Mouse (Mus musculus) cerebellum, adult 2 months (tissue): ENCODE results near the gene Xkr7.

Experiments
- CTCF ChIP-seq: fragments of 200-500 bp; IDR thresholded peaks from 2 replicates; pipeline ENCODE4 v1.5.1; 2011; ENCODE audit warnings: low read depth, mild to moderate bottlenecking, control low read depth, low read length, moderate library complexity, borderline replicate concordance; ENCODE audit not compliant: insufficient read depth
- POLR2A ChIP-seq: fragments of 200-500 bp; IDR thresholded peaks from 2 replicates; pipeline ENCODE4 v1.6.1; 2011; ENCODE audit warnings: low read length, control low read depth, borderline replicate concordance; ENCODE audit not compliant: insufficient read depth

GRCm38 (mm10) chr2:153009192-153009973, 22.3 kb upstream of the Xkr7 start:
- no peak for TF ChIP-seq CTCF
- no peak for TF ChIP-seq POLR2A
